Mouse (Mus musculus) embryonic facial prominence, embryonic 10.5 days (tissue): ENCODE measurements around the gene Cyp2d11. TPM values are rescaled to one million over a fixed set of nuclear protein-coding genes. Genes with fewer than 3 reads are reported as not detected.
A peak's percentile ranks its signal among the peaks of the same experiment; 100 is the strongest.
"Not testable (repeated sequence)": the region's sequence is repeated elsewhere in the genome, so short reads cannot be mapped to it uniquely, and the experiment has no call there.

Experiments used
- DNase-seq: peaks from one replicate; pipeline ENCODE4 v3.0.0-alpha.2; 2017; ENCODE audit warnings: low spot score
- H3K27ac ChIP-seq: fragments of 300-500 bp; sonication (generic); replicated peaks from 2 replicates; pipeline ENCODE4 v1.5.1; 2016; ENCODE audit warnings: mild to moderate bottlenecking
- H3K27me3 ChIP-seq: fragments of 300-500 bp; sonication (generic); replicated peaks from 2 replicates; pipeline ENCODE4 v1.6.1; 2016; ENCODE audit warnings: low read depth, mild to moderate bottlenecking; ENCODE audit not compliant: poor library complexity, severe bottlenecking
- H3K36me3 ChIP-seq: fragments of 300-500 bp; sonication (generic); replicated peaks from 2 replicates; pipeline ENCODE4 v1.6.1; 2016; ENCODE audit warnings: mild to moderate bottlenecking, moderate library complexity
- H3K4me1 ChIP-seq: fragments of 300-500 bp; sonication (generic); 2 replicates; pipeline ENCODE4 v1.6.1; 2016
- H3K4me3 ChIP-seq: fragments of 300-500 bp; sonication (generic); 2 replicates; pipeline ENCODE4 v1.5.1; 2016; ENCODE audit warnings: mild to moderate bottlenecking, moderate library complexity
- H3K9me3 ChIP-seq: fragments of 300-500 bp; sonication (generic); 2 replicates; pipeline ENCODE4 v1.6.1; 2016; ENCODE audit warnings: mild to moderate bottlenecking
- WGBS: fragments of 180-500 bp; shearing (Covaris S2); methylation state at CpG from one replicate; pipeline ENCODE4 v1.1.7; 2016; 5-methylcytosine and 5-hydroxymethylcytosine counted together
- polyA plus RNA-seq: library from polyadenylated mRNA; unstranded; fragments of >200 nt; fragmentation: Nextera tagmentation; extraction: Ambion mirVana; gene quantifications from 2 replicates; pipeline ENCODE4 v1.2.1, GENCODE M21; 2016

Gene Cyp2d11
- polyA plus RNA-seq, 1 experiment from 2014 or later: not detected

DNA sequence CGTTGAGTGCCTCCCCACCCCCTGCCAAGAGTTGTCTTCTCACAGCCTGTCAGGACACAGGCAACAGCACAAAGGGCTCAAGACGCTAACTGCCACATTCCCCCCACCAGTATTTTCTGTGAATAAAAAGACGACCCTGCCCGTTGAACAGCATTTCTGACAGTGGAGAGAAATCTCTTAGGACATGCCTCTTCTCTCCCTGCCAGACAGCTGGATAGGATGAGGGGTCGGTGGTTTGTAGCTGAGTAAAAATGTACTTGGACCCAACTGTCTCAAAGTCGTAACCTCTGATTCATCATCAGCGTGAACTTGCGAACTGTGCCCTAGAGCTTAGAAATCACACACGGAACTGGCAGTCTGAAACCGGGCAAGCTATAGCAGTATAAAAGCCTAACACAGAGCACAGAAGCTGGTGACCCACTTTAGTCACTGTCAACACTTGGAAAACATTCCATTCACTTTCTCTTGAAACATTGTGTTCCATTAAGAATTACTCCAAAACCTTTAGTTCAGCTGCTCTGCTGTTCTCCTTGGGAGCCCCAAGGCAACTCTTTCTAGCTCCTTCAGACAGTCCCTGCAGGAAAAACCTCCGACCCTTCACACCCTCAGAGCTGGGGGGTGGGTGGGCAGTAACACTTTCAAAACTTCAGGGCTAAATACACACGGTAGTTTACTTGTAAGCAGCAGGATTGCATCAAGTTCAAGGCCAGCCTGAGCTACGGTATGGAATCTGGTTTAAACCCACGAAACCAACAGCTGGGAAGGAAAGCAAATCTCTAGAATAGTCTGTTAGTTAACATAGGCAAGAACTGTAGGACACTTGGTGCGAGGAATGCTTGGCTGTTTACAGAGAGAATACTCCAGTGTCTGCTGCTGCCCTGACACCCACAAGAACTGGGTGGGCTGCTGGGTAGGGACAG, 15.3 kb downstream of the Cyp2d11 start:
- H3K9me3 ChIP-seq: no peaks in the 10 kb centered on the region
- no peak for DNase-seq
- H3K27me3 ChIP-seq: peaks cover 8% of the 10 kb centered on the region; the same call in 1 of the 2 replicates
- 60% methylated on average over 15 of the region's 15 CpGs for WGBS
- H3K4me3 ChIP-seq: no peak overlapping the region
- no peak overlapping the region for H3K27ac ChIP-seq
- H3K36me3 ChIP-seq: no peaks in the 10 kb centered on the region
- H3K4me1 ChIP-seq: peaks cover 47% of the 10 kb centered on the region

DNA sequence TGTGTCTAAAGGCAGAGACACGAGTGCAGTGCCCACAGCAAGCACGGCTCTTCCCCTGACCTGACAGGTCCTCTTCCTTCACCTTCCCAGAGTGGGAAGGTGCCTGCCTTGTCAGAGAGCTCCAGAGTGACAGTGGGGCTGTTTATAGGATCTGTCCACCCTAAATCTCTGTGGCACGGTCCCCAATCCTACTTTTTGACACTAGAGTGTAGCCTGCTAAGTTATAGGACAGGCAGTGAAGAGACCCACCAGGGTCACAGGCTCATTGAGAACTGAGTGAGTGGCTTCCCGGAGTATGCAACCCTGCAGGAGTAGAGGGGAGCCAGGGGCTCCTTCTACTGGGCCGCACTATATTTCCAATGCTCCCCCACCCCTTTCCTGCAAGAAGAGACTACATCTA, 16.1 kb downstream of the Cyp2d11 start:
- Histone ChIP-seq H3K27ac (no peak overlapping the region; the same call in 1 of the 2 replicates), H3K4me3 (no peak overlapping the region), H3K27me3 (peaks cover 8% of the 10 kb centered on the region; the same call in 1 of the 2 replicates), H3K4me1 (peaks cover 52% of the 10 kb centered on the region), H3K9me3 (no peaks in the 10 kb centered on the region), H3K36me3 (no peaks in the 10 kb centered on the region)
- 79% methylated on average over 5 of the region's 5 CpGs for WGBS
- no peak for DNase-seq

- peaks cover 52% of the 10 kb centered on the region for H3K4me1 ChIP-seq
- no peak for DNase-seq
- peaks cover 8% of the 10 kb centered on the region; the same call in 1 of the 2 replicates for H3K27me3 ChIP-seq
- no peaks in the 10 kb centered on the region for H3K36me3 ChIP-seq
- H3K9me3 ChIP-seq: no peaks in the 10 kb centered on the region
- peak overlapping the region; percentile 15 for H3K27ac ChIP-seq
- no peak overlapping the region for H3K4me3 ChIP-seq
- WGBS: 63% methylated on average over 17 of the region's 17 CpGs
Observed at GRCm38 (mm10) chr15:82376393-82377138, 17.3 kb downstream of the Cyp2d11 start.

- Histone ChIP-seq H3K4me1 (peaks cover 49% of the 10 kb centered on the region), H3K27ac (0 out of 2 replicates have a peak overlapping the region, but pooled peaks have one; percentile 15), H3K9me3 (no peaks in the 10 kb centered on the region), H3K36me3 (no peaks in the 10 kb centered on the region), H3K27me3 (peaks cover 8% of the 10 kb centered on the region; the same call in 1 of the 2 replicates), H3K4me3 (no peak overlapping the region)
- WGBS: 84% methylated on average over 9 of the region's 9 CpGs
- no peak for DNase-seq
Observed at GRCm38 (mm10) chr15:82375855-82376254, 18.0 kb downstream of the Cyp2d11 start.

- H3K4me1 ChIP-seq: peaks cover 35% of the 10 kb centered on the region
- WGBS: 86% methylated on average over 5 of the region's 5 CpGs
- no peak overlapping the region for H3K4me3 ChIP-seq
- no peak overlapping the region for H3K27ac ChIP-seq
- H3K9me3 ChIP-seq: no peaks in the 10 kb centered on the region
- H3K36me3 ChIP-seq: no peaks in the 10 kb centered on the region
- H3K27me3 ChIP-seq: peaks cover 8% of the 10 kb centered on the region; the same call in 1 of the 2 replicates
- DNase-seq: no peak
Observed at GRCm38 (mm10) chr15:82374437-82374836, 19.4 kb downstream of the Cyp2d11 start.

- Histone ChIP-seq H3K9me3 (no peaks in the 10 kb centered on the region), H3K4me3 (no peak overlapping the region), H3K27ac (no peak overlapping the region), H3K27me3 (0 out of 2 replicates have a peak, but pooled peaks cover 6% of the 10 kb centered on the region), H3K36me3 (no peaks in the 10 kb centered on the region), H3K4me1 (peaks cover 22% of the 10 kb centered on the region; the same call in 1 of the 2 replicates)
- no peak for DNase-seq
- 90% methylated on average over 5 of the region's 5 CpGs for WGBS
Observed at GRCm38 (mm10) chr15:82372991-82373390, 20.8 kb downstream of the Cyp2d11 start.

DNA sequence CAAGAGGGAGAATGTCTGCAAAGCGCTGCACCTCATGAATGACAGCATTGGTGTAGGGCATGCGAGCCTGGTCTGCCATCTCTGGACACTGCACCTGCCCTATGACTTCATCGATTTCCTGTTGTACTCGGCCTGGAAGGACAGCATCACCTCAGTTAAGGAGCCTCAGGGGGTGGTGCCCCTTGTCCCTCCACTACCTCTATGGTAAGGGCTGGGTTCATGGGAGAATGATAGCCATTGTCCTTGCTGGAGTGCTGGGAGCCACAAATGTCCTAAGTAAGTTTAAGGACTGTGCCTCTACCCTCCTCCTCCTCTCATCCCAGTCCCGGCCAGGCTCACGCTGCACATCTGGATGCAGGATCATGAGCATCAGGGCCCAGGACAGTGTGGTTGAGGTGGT, 21.4 kb downstream of the Cyp2d11 start:
- no peak for DNase-seq
- no peak overlapping the region for H3K27ac ChIP-seq
- 84% methylated on average over 6 of the region's 6 CpGs for WGBS

GRCm38 (mm10) chr15:82368851-82369250, 25.0 kb downstream of the Cyp2d11 start:
- no peak for DNase-seq
- WGBS: 79% methylated on average over 1 of the region's 1 CpGs

More for the DNA sequence above, 21.4 kb downstream of the Cyp2d11 start:
- H3K27me3 ChIP-seq: 0 out of 2 replicates have a peak, but pooled peaks cover under 1% of the 10 kb centered on the region
- H3K36me3 ChIP-seq: no peaks in the 10 kb centered on the region
- peaks cover 18% of the 10 kb centered on the region; the same call in 1 of the 2 replicates for H3K4me1 ChIP-seq
- no peak overlapping the region for H3K4me3 ChIP-seq
- H3K9me3 ChIP-seq: no peaks in the 10 kb centered on the region

DNA sequence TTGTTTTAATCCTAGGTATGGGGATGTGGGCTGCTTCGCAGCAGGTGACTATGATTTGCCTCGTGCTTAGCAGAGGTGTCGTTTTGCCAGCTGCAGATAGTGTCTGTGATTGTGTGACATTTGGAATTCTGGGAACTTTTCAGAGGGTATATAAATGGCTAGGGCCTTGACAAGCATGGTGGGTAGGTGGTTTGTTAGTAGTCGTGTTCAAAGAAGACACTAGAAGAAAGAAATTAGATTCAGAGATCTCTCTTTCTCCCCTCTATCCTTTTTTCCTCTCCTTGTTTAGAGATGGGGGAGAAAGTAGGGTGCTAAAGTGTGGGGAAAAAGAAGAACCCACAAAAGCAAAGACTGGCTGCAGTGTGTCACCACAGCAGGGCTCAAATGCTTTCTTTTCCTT, 25.7 kb downstream of the Cyp2d11 start:
- no peaks in the 10 kb centered on the region for H3K27me3 ChIP-seq
- peaks cover 1% of the 10 kb centered on the region; the same call in 1 of the 2 replicates for H3K4me1 ChIP-seq
- no peaks in the 10 kb centered on the region for H3K9me3 ChIP-seq
- no peak for DNase-seq
- whole genome bisulfite sequencing: 88% methylated on average over 4 of the region's 4 CpGs
- H3K27ac ChIP-seq: no peak overlapping the region
- H3K4me3 ChIP-seq: no peak overlapping the region
- H3K36me3 ChIP-seq: no peaks in the 10 kb centered on the region

More at GRCm38 (mm10) chr15:82368851-82369250, 25.0 kb downstream of the Cyp2d11 start:
- Histone ChIP-seq H3K27me3 (no peaks in the 10 kb centered on the region), H3K36me3 (no peaks in the 10 kb centered on the region), H3K9me3 (no peaks in the 10 kb centered on the region), H3K27ac (no peak overlapping the region), H3K4me1 (peaks cover 6% of the 10 kb centered on the region; the same call in 1 of the 2 replicates), H3K4me3 (no peak overlapping the region)

GRCm38 (mm10) chr15:82364561-82364960, 29.3 kb downstream of the Cyp2d11 start:
- H3K4me3 ChIP-seq, H3K9me3 ChIP-seq, H3K36me3 ChIP-seq, H3K27ac ChIP-seq, H3K27me3 ChIP-seq, H3K4me1 ChIP-seq, DNase-seq: not testable (repeated sequence)
- 9% methylated on average over 6 of the region's 9 CpGs for WGBS

DNA sequence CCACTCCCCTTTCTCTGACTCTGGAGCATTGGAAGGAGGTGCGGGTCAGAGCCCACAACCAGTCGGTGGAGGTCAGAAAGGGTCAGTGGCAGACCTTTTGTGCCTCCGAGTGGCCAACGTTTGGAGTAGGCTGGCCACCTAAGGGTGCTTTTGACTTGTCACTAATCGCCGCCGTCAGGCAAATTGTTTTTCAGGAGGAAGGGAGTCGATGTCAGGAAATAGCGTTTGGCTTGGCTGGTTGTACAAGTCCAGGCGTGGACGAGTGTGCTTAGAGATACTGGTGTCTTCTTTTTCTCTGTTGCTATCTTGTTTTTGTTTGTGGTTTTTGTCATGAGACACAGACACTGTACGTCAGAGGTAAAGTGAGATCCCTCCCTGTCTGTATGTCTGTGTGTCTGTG, 30.0 kb downstream of the Cyp2d11 start:
- not testable (repeated sequence) for H3K36me3 ChIP-seq, H3K4me1 ChIP-seq, H3K27ac ChIP-seq, H3K9me3 ChIP-seq, DNase-seq, H3K4me3 ChIP-seq, H3K27me3 ChIP-seq
- 80% methylated on average over 11 of the region's 12 CpGs for WGBS

GRCm38 (mm10) chr15:82362234-82362633, 31.6 kb downstream of the Cyp2d11 start:
- no peaks in the 10 kb centered on the region for H3K9me3 ChIP-seq
- H3K27me3 ChIP-seq: no peaks in the 10 kb centered on the region
- 94% methylated on average over 4 of the region's 4 CpGs for WGBS
- peaks cover 15% of the 10 kb centered on the region for H3K4me1 ChIP-seq
- no peak overlapping the region for H3K27ac ChIP-seq
- no peak overlapping the region for H3K4me3 ChIP-seq
- no peak for DNase-seq
- H3K36me3 ChIP-seq: no peaks in the 10 kb centered on the region
